Mouse (Mus musculus) heart, embryonic 15.5 days (tissue): ENCODE data around the gene Inava. TPM values are rescaled to one million over a fixed set of nuclear protein-coding genes. Genes with fewer than 3 reads are reported as not detected.

Experiments
- ATAC-seq: fragments of 200-750 bp; cut with Nextera tagmentation; replicated peaks from 2 replicates; pipeline ENCODE4 v1.8.0; 2017; ENCODE audit warnings: low read depth, moderate TSS enrichment; ENCODE audit not compliant: insufficient number of reproducible peaks, insufficient read depth, low FRiP score
- H3K27ac ChIP-seq: fragments of 300-500 bp; sonication (generic); 2 replicates; pipeline ENCODE4 v1.5.1; 2015; ENCODE audit warnings: mild to moderate bottlenecking, inconsistent platforms
- H3K27me3 ChIP-seq: fragments of 300-500 bp; sonication (generic); 2 replicates; pipeline ENCODE4 v1.6.1; 2015; ENCODE audit warnings: inconsistent platforms
- H3K36me3 ChIP-seq: fragments of 300-500 bp; sonication (generic); 2 replicates; pipeline ENCODE4 v1.6.1; 2015; ENCODE audit warnings: mild to moderate bottlenecking, inconsistent platforms
- H3K4me1 ChIP-seq: fragments of 300-500 bp; sonication (generic); replicated peaks from 2 replicates; pipeline ENCODE4 v1.6.1; 2015; ENCODE audit warnings: inconsistent platforms
- H3K4me2 ChIP-seq: fragments of 300-500 bp; sonication (generic); 2 replicates; pipeline ENCODE4 v1.6.1; 2015; ENCODE audit warnings: inconsistent platforms, mild to moderate bottlenecking, moderate library complexity
- H3K4me3 ChIP-seq: fragments of 300-500 bp; sonication (generic); 2 replicates; pipeline ENCODE4 v1.5.1; 2015; ENCODE audit warnings: mild to moderate bottlenecking, inconsistent platforms
- H3K9ac ChIP-seq: fragments of 300-500 bp; sonication (generic); 2 replicates; pipeline ENCODE4 v1.6.1; 2015; ENCODE audit warnings: mild to moderate bottlenecking, inconsistent platforms
- H3K9me3 ChIP-seq: fragments of 300-500 bp; sonication (generic); replicated peaks from 2 replicates; pipeline ENCODE4 v1.6.1; 2016; ENCODE audit warnings: inconsistent platforms
- WGBS: fragments of 180-500 bp; shearing (Covaris S2); methylation state at CpG from one replicate; pipeline ENCODE4 v1.1.7; 2015; ENCODE audit warnings: mixed read lengths; 5-methylcytosine and 5-hydroxymethylcytosine counted together
- polyA plus RNA-seq: library from polyadenylated mRNA; unstranded; fragments of >200 nt; fragmentation: Nextera tagmentation; extraction: Ambion mirVana; gene quantifications from 2 replicates; pipeline ENCODE4 v1.2.1, GENCODE M21; 2015

Inava gene
- polyA plus RNA-seq, 1 experiment from 2014 or later = 0.45 TPM

GRCm38 (mm10) chr1:136230201-136230600 lies 3.9 kb downstream of the Inava start:
- ATAC-seq = no peak
- H3K4me3 ChIP-seq = no peak overlapping the region
- no peak overlapping the region for H3K27ac ChIP-seq
- no peaks in the 10 kb centered on the region for H3K36me3 ChIP-seq
- peaks cover 32% of the 10 kb centered on the region for H3K4me1 ChIP-seq
- H3K4me2 ChIP-seq = no peak overlapping the region; the same call in 1 of the 2 replicates
- no peak overlapping the region for H3K9ac ChIP-seq
- no peaks in the 10 kb centered on the region for H3K9me3 ChIP-seq
- WGBS = 58% methylated on average over 11 of the region's 11 CpGs
- H3K27me3 ChIP-seq = peaks cover 38% of the 10 kb centered on the region

- H3K27me3 ChIP-seq = peaks cover 37% of the 10 kb centered on the region
- no peak for ATAC-seq
- no peaks in the 10 kb centered on the region for H3K36me3 ChIP-seq
- H3K4me3 ChIP-seq = no peak overlapping the region
- H3K4me1 ChIP-seq = peaks cover 24% of the 10 kb centered on the region
- no peak overlapping the region; the same call in 1 of the 2 replicates for H3K4me2 ChIP-seq
- no peaks in the 10 kb centered on the region for H3K9me3 ChIP-seq
- H3K27ac ChIP-seq = no peak overlapping the region
- WGBS = 49% methylated on average over 6 of the region's 6 CpGs
- H3K9ac ChIP-seq = no peak overlapping the region
Observed at GRCm38 (mm10) chr1:136229040-136229373, 5.1 kb downstream of the Inava start.

- Histone ChIP-seq H3K4me2 (peak overlapping the region; percentile 32; the same call in 1 of the 2 replicates), H3K9me3 (no peaks in the 10 kb centered on the region), H3K4me3 (no peak overlapping the region), H3K27ac (no peak overlapping the region), H3K4me1 (peaks cover 19% of the 10 kb centered on the region), H3K9ac (no peak overlapping the region), H3K27me3 (peaks cover 32% of the 10 kb centered on the region), H3K36me3 (no peaks in the 10 kb centered on the region)
- WGBS = 17% methylated on average over 13 of the region's 13 CpGs
- no peak for ATAC-seq
Observed at GRCm38 (mm10) chr1:136228328-136229039, 5.6 kb downstream of the Inava start.

- WGBS = 66% methylated on average over 4 of the region's 4 CpGs
- Histone ChIP-seq H3K27me3 (peaks cover 27% of the 10 kb centered on the region), H3K9ac (no peak overlapping the region), H3K27ac (no peak overlapping the region), H3K4me1 (peaks cover 13% of the 10 kb centered on the region), H3K36me3 (no peaks in the 10 kb centered on the region), H3K4me2 (no peak overlapping the region), H3K9me3 (no peaks in the 10 kb centered on the region), H3K4me3 (no peak overlapping the region)
- no peak for ATAC-seq
Observed at GRCm38 (mm10) chr1:136227870-136228269, 6.2 kb downstream of the Inava start.

- H3K9ac ChIP-seq = no peak overlapping the region
- peaks cover 15% of the 10 kb centered on the region; the same call in 1 of the 2 replicates for H3K27me3 ChIP-seq
- no peak for ATAC-seq
- WGBS = 80% methylated on average over 8 of the region's 8 CpGs
- no peak overlapping the region for H3K4me2 ChIP-seq
- H3K4me1 ChIP-seq = peaks cover 12% of the 10 kb centered on the region
- no peaks in the 10 kb centered on the region for H3K9me3 ChIP-seq
- no peak overlapping the region for H3K27ac ChIP-seq
- H3K36me3 ChIP-seq = no peaks in the 10 kb centered on the region
- no peak overlapping the region for H3K4me3 ChIP-seq
Observed at GRCm38 (mm10) chr1:136226626-136227025, 7.4 kb downstream of the Inava start.

GRCm38 (mm10) chr1:136225846-136226245 lies 8.2 kb downstream of the Inava start:
- Histone ChIP-seq H3K4me3 (no peak overlapping the region), H3K4me2 (no peak overlapping the region), H3K36me3 (no peaks in the 10 kb centered on the region), H3K27ac (no peak overlapping the region), H3K9me3 (no peaks in the 10 kb centered on the region), H3K9ac (no peak overlapping the region), H3K4me1 (peaks cover 12% of the 10 kb centered on the region), H3K27me3 (peaks cover 8% of the 10 kb centered on the region; the same call in 1 of the 2 replicates)
- no peak for ATAC-seq
- WGBS = 91% methylated on average over 8 of the region's 8 CpGs

GRCm38 (mm10) chr1:136223758-136224342 lies 10.2 kb downstream of the Inava start:
- Histone ChIP-seq H3K36me3 (no peaks in the 10 kb centered on the region), H3K4me1 (peaks cover 11% of the 10 kb centered on the region), H3K4me2 (no peak overlapping the region), H3K27ac (no peak overlapping the region), H3K4me3 (no peak overlapping the region), H3K9me3 (no peaks in the 10 kb centered on the region), H3K9ac (no peak overlapping the region), H3K27me3 (0 out of 2 replicates have a peak, but pooled peaks cover 3% of the 10 kb centered on the region)
- WGBS = 82% methylated on average over 10 of the region's 10 CpGs
- no peak for ATAC-seq

- H3K9me3 ChIP-seq = no peaks in the 10 kb centered on the region
- no peak overlapping the region for H3K4me3 ChIP-seq
- H3K27ac ChIP-seq = no peak overlapping the region
- H3K9ac ChIP-seq = no peak overlapping the region
- no peak overlapping the region for H3K4me2 ChIP-seq
- no peak for ATAC-seq
- no peaks in the 10 kb centered on the region for H3K36me3 ChIP-seq
- 81% methylated on average over 10 of the region's 10 CpGs for WGBS
- 0 out of 2 replicates have a peak, but pooled peaks cover 3% of the 10 kb centered on the region for H3K27me3 ChIP-seq
- no peaks in the 10 kb centered on the region for H3K4me1 ChIP-seq
Observed at GRCm38 (mm10) chr1:136222386-136222785, 11.7 kb downstream of the Inava start.

- no peak for ATAC-seq
- WGBS = 66% methylated on average over 10 of the region's 10 CpGs
- no peak overlapping the region for H3K27ac ChIP-seq
Observed at GRCm38 (mm10) chr1:136220037-136220871, 13.8 kb downstream of the Inava start.

GRCm38 (mm10) chr1:136214304-136214703 lies 19.8 kb downstream of the Inava start:
- Histone ChIP-seq H3K9me3 (no peaks in the 10 kb centered on the region), H3K36me3 (no peaks in the 10 kb centered on the region), H3K4me3 (no peak overlapping the region), H3K27me3 (no peaks in the 10 kb centered on the region; the same call in 1 of the 2 replicates), H3K4me1 (no peaks in the 10 kb centered on the region), H3K4me2 (no peak overlapping the region), H3K9ac (no peak overlapping the region), H3K27ac (no peak overlapping the region)
- ATAC-seq = no peak
- WGBS = 75% methylated on average over 15 of the region's 15 CpGs

More at GRCm38 (mm10) chr1:136220037-136220871, 13.8 kb downstream of the Inava start:
- Histone ChIP-seq H3K9me3 (no peaks in the 10 kb centered on the region), H3K36me3 (no peaks in the 10 kb centered on the region), H3K4me1 (no peaks in the 10 kb centered on the region), H3K4me3 (no peak overlapping the region), H3K4me2 (no peak overlapping the region), H3K9ac (no peak overlapping the region), H3K27me3 (no peaks in the 10 kb centered on the region)

- H3K27ac ChIP-seq = no peak within 1 kb of the TSS
- no peak within 1 kb of the TSS for H3K9ac ChIP-seq
- no peaks in the 10 kb centered on the region for H3K4me1 ChIP-seq
- ATAC-seq = no peak
- no peak within 1 kb of the TSS for H3K4me3 ChIP-seq
- WGBS = 30% methylated on average over 3 of the region's 3 CpGs
- no peaks in the 10 kb centered on the region for H3K9me3 ChIP-seq
- no peaks in the 10 kb centered on the region for H3K36me3 ChIP-seq
- H3K27me3 ChIP-seq = no peaks in the 10 kb centered on the region; the same call in 1 of the 2 replicates
- H3K4me2 ChIP-seq = no peak within 1 kb of the TSS
Observed at GRCm38 (mm10) chr1:136212803-136213202, 21.3 kb downstream of the Inava start, which contains the start of gene Mroh3. Gene Mroh3, minus strand, starts transcription at chr1:136212828.
